Comparison of ENCODE assay signal across 9 mouse cellular contexts in genomic region chrX:11735516-11736170, GRCm38 (mm10).
A peak's percentile ranks its signal among the peaks of the same experiment; 100 is the strongest.
DNase-seq lines count a peak whose midpoint lies in the region; ATAC-seq and TF ChIP-seq lines count a peak whose summit lies in the region.
"Had no signal": no experiment of that assay in that cellular context is flagged by ENCODE, and none has a peak within 500 bp of the region (broad histone marks: within the 10 kb centered on the region; RNA-seq: fewer than 3 reads in every experiment).

No protein-coding gene starts in this region.

- no peak overlapping the region for H3K9ac ChIP-seq in intestine, postnatal 0 days (ENCODE audit: low read depth, low read length)
- H3K9ac ChIP-seq: embryonic facial prominence, embryonic 13.5 days had no signal

- peak; percentile 13 to 17 for DNase-seq in frontal cortex, postnatal 10 days (ENCODE audit: low spot score in 2 of 2)
- no peak for DNase-seq in frontal cortex, postnatal 36 days (ENCODE audit: low spot score in 2 of 2)
- peak; percentile 70 for DNase-seq in cerebellum, adult 11 months
- peak; percentile 72 for DNase-seq in gastrocnemius, postnatal 25 days
- DNase-seq in lung, adult 18-20 months: peak; percentile 66 to 76
- peak; percentile 66 for DNase-seq in skeletal muscle tissue, adult 2 months (ENCODE audit: low read depth, low spot score)
- DNase-seq in T-cell, adult 2 months (ENCODE audit: low spot score): no peak

- H3K27ac ChIP-seq in intestine, postnatal 0 days (ENCODE audit: low read depth, low read length): no peak overlapping the region; the same call in 1 of the 2 replicates
- H3K27ac ChIP-seq: embryonic facial prominence, embryonic 13.5 days had no signal

- H3K36me3 ChIP-seq in intestine, postnatal 0 days (ENCODE audit: control insufficient read depth, insufficient read depth): no peaks in the 10 kb centered on the region
- H3K36me3 ChIP-seq: embryonic facial prominence, embryonic 13.5 days had no signal

- H3K4me1 ChIP-seq in intestine, postnatal 0 days (replicated peaks; ENCODE audit: control insufficient read depth, insufficient read depth, low read length): no peaks in the 10 kb centered on the region

- no peaks in the 10 kb centered on the region for H3K27me3 ChIP-seq in intestine, postnatal 0 days (replicated peaks; ENCODE audit: control insufficient read depth, insufficient read depth, low read length)

- whole genome bisulfite sequencing in intestine, postnatal 0 days: 33% methylated on average over 17 of the region's 17 CpGs

- TF ChIP-seq CTCF in intestine, postnatal 0 days (IDR thresholded peaks at IDR 0.05; ENCODE audit: low read depth): no peak

- H3K9me3 ChIP-seq in intestine, postnatal 0 days (ENCODE audit: control insufficient read depth): no peaks in the 10 kb centered on the region
- H3K9me3 ChIP-seq: embryonic facial prominence, embryonic 13.5 days had no signal

- no peak for ATAC-seq in intestine, postnatal 0 days

- H3K4me3 ChIP-seq in intestine, postnatal 0 days (ENCODE audit: low read depth, low read length): no peak overlapping the region
- H3K4me3 ChIP-seq: embryonic facial prominence, embryonic 13.5 days had no signal

- H3K4me2 ChIP-seq in intestine, postnatal 0 days (replicated peaks; ENCODE audit: low read depth): 0 out of 2 replicates have a peak overlapping the region, but pooled peaks have one; percentile 6
- H3K4me2 ChIP-seq: embryonic facial prominence, embryonic 13.5 days had no signal

Comparison
In these comparisons a context has a peak if more than half of its experiments do, and no peak if none do; other contexts are left out.
1. DNase-seq: peak in frontal cortex, postnatal 10 days (2 of 2), cerebellum, adult 11 months (single experiment), gastrocnemius, postnatal 25 days (single experiment), lung, adult 18-20 months (2 of 2) and skeletal muscle tissue, adult 2 months (single experiment); none in frontal cortex, postnatal 36 days (0 of 2) and T-cell, adult 2 months (single experiment).